Mouse (Mus musculus): ENCODE results near the gene Hormad1.
"Not testable (repeated sequence)": the region's sequence is repeated elsewhere in the genome, so short reads cannot be mapped to it uniquely, and the experiment has no call there.

Hormad1 gene

GRCm38 (mm10) chr3:95559437-95559836 lies at the start of gene Hormad1:
Gene Hormad1, plus strand, starts transcription at chr3:95559677.
- DNase-seq (ENCODE audit: low spot score in 2 of 2), result no peak

- DNase-seq (ENCODE audit: low spot score in 2 of 2), result peak in 1 of 2 experiments; percentile 24
These were observed 47.8 kb upstream of the Hormad1 start for GRCm38 (mm10) chr3:95511611-95512180.

GRCm38 (mm10) chr3:95516614-95517041 lies 42.8 kb upstream of the Hormad1 start:
- DNase-seq (ENCODE audit: low spot score in 2 of 2), result peak; percentile 58 to 71

- peak; percentile 81 to 88 for DNase-seq (ENCODE audit: low spot score in 2 of 2)
These were observed 42.0 kb upstream of the Hormad1 start for GRCm38 (mm10) chr3:95517493-95517898.

GRCm38 (mm10) chr3:95518891-95519290 lies 40.6 kb upstream of the Hormad1 start:
- peak; percentile 42 to 70 for DNase-seq (ENCODE audit: low spot score in 2 of 2)

- peak; percentile 71 to 81 for DNase-seq (ENCODE audit: low spot score in 2 of 2)
These were observed 40.2 kb upstream of the Hormad1 start for GRCm38 (mm10) chr3:95519315-95519714.

- DNase-seq (ENCODE audit: low spot score in 2 of 2), result peak in 1 of 2 experiments; percentile 59
These were observed 39.4 kb upstream of the Hormad1 start for GRCm38 (mm10) chr3:95520100-95520499.

- peak in 1 of 2 experiments; percentile 68 for DNase-seq (ENCODE audit: low spot score in 2 of 2)
These were observed 38.3 kb upstream of the Hormad1 start for GRCm38 (mm10) chr3:95521168-95521567.

GRCm38 (mm10) chr3:95523662-95524061 lies 35.8 kb upstream of the Hormad1 start:
- no peak for DNase-seq (ENCODE audit: low spot score in 2 of 2)

- no peak for DNase-seq (ENCODE audit: low spot score in 2 of 2)
These were observed 34.8 kb upstream of the Hormad1 start for GRCm38 (mm10) chr3:95524673-95525072.

GRCm38 (mm10) chr3:95526111-95526510 lies 33.4 kb upstream of the Hormad1 start:
- DNase-seq (ENCODE audit: low spot score in 2 of 2), result no peak

GRCm38 (mm10) chr3:95526622-95527211 lies 32.8 kb upstream of the Hormad1 start, which contains the start of gene Ctss:
Gene Ctss, plus strand, starts transcription at chr3:95526786.
- peak in 1 of 2 experiments; percentile 60 for DNase-seq (ENCODE audit: low spot score in 2 of 2)

GRCm38 (mm10) chr3:95529814-95530213 lies 29.7 kb upstream of the Hormad1 start:
- no peak for DNase-seq (ENCODE audit: low spot score in 2 of 2)

- DNase-seq (ENCODE audit: low spot score in 2 of 2), result no peak
These were observed 28.5 kb upstream of the Hormad1 start for GRCm38 (mm10) chr3:95531025-95531424.

- DNase-seq (ENCODE audit: low spot score in 2 of 2), result no peak
These were observed 26.1 kb upstream of the Hormad1 start for GRCm38 (mm10) chr3:95533364-95533763.

GRCm38 (mm10) chr3:95534927-95535326 lies 24.6 kb upstream of the Hormad1 start:
- DNase-seq (ENCODE audit: low spot score in 2 of 2), result no peak

GRCm38 (mm10) chr3:95538936-95539335 lies 20.5 kb upstream of the Hormad1 start:
- DNase-seq (ENCODE audit: low spot score in 2 of 2), result no peak

GRCm38 (mm10) chr3:95539837-95540236 lies 19.6 kb upstream of the Hormad1 start:
- DNase-seq (ENCODE audit: low spot score in 2 of 2), result no peak

- not testable (repeated sequence) for DNase-seq (ENCODE audit: low spot score in 2 of 2)
These were observed 18.3 kb upstream of the Hormad1 start for GRCm38 (mm10) chr3:95541186-95541585.

GRCm38 (mm10) chr3:95542171-95542570 lies 17.3 kb upstream of the Hormad1 start:
- DNase-seq (ENCODE audit: low spot score in 2 of 2), result no peak

- no peak for DNase-seq (ENCODE audit: low spot score in 2 of 2)
These were observed 16.5 kb upstream of the Hormad1 start for GRCm38 (mm10) chr3:95542981-95543380.

GRCm38 (mm10) chr3:95550176-95550575 lies 9.3 kb upstream of the Hormad1 start:
- no peak for DNase-seq (ENCODE audit: low spot score in 2 of 2)

GRCm38 (mm10) chr3:95553986-95554385 lies 5.5 kb upstream of the Hormad1 start:
- no peak for DNase-seq (ENCODE audit: low spot score in 2 of 2)

Data from spleen, postnatal 4 days (tissue).